Comparison of ENCODE assay signal across 8 mouse cellular contexts in genomic region chr12:55492941-55493340, GRCm38 (mm10). TPM values are rescaled to one million over a fixed set of nuclear protein-coding genes. Genes with fewer than 3 reads are reported as not detected.
A peak's percentile ranks its signal among the peaks of the same experiment; 100 is the strongest.
DNase-seq lines count a peak whose midpoint lies in the region; ATAC-seq and TF ChIP-seq lines count a peak whose summit lies in the region.

No protein-coding gene starts in this region.

- peaks cover 15% of the 10 kb centered on the region for H3K4me1 ChIP-seq in embryonic fibroblast, embryonic 13.5 days (ENCODE audit: control insufficient read depth, insufficient read depth, low read length)
- peaks cover 51% of the 10 kb centered on the region for H3K4me1 ChIP-seq in limb, embryonic 13.5 days
- H3K4me1 ChIP-seq in neural tube, embryonic 15.5 days: peaks cover 37% of the 10 kb centered on the region

- H3K36me3 ChIP-seq in limb, embryonic 13.5 days: peaks cover 33% of the 10 kb centered on the region
- H3K36me3 ChIP-seq in neural tube, embryonic 15.5 days: peaks cover 20% of the 10 kb centered on the region

- H3K27ac ChIP-seq in layer of hippocampus, adult 2 months: peak overlapping the region; percentile 100
- peak overlapping the region; percentile 63 for H3K27ac ChIP-seq in embryonic fibroblast, embryonic 13.5 days (ENCODE audit: insufficient read depth, low read length)
- peak overlapping the region; percentile 100 for H3K27ac ChIP-seq in limb, embryonic 13.5 days
- H3K27ac ChIP-seq in neural tube, embryonic 15.5 days (replicated peaks): peak overlapping the region; percentile 99

- H3K9ac ChIP-seq in limb, embryonic 13.5 days: peak overlapping the region; percentile 98
- peak overlapping the region; percentile 99 for H3K9ac ChIP-seq in neural tube, embryonic 15.5 days (replicated peaks)

- H3K4me3 ChIP-seq in layer of hippocampus, adult 2 months: peak overlapping the region; percentile 99
- H3K4me3 ChIP-seq in embryonic fibroblast, embryonic 13.5 days (ENCODE audit: insufficient read depth, low read length): peak overlapping the region; percentile 81
- peak overlapping the region; percentile 90 for H3K4me3 ChIP-seq in limb, embryonic 13.5 days
- H3K4me3 ChIP-seq in neural tube, embryonic 15.5 days (replicated peaks): peak overlapping the region; percentile 95

- H3K27me3 ChIP-seq in limb, embryonic 13.5 days: no peaks in the 10 kb centered on the region
- no peaks in the 10 kb centered on the region for H3K27me3 ChIP-seq in neural tube, embryonic 15.5 days (replicated peaks)

- WGBS in limb, embryonic 13.5 days: under 1% methylated on average over 12 of the region's 12 CpGs
- under 1% methylated on average over 12 of the region's 12 CpGs for WGBS in neural tube, embryonic 15.5 days

- peak overlapping the region; percentile 86 for H3K4me2 ChIP-seq in limb, embryonic 13.5 days (replicated peaks)
- H3K4me2 ChIP-seq in neural tube, embryonic 15.5 days: peak overlapping the region; percentile 91

- TF ChIP-seq POLR2A in embryonic fibroblast, embryonic 13.5 days (IDR thresholded peaks at IDR 0.05; ENCODE audit: low read depth, low read length): no peak

- TF ChIP-seq CTCF in layer of hippocampus, adult 2 months (conservative IDR thresholded peaks at IDR 0.05): no peak
- no peak for TF ChIP-seq CTCF in embryonic fibroblast, embryonic 13.5 days (IDR thresholded peaks at IDR 0.05; ENCODE audit: borderline replicate concordance, insufficient read depth, low read length)

- H3K9me3 ChIP-seq in limb, embryonic 13.5 days: no peaks in the 10 kb centered on the region
- no peaks in the 10 kb centered on the region for H3K9me3 ChIP-seq in neural tube, embryonic 15.5 days (replicated peaks)

- no peak for ATAC-seq in limb, embryonic 13.5 days (ENCODE audit: low FRiP score, low read depth)
- ATAC-seq in neural tube, embryonic 15.5 days (ENCODE audit: low FRiP score): no peak

- no peak for DNase-seq in layer of hippocampus, adult 2 months (ENCODE audit: low spot score in 2 of 2)
- DNase-seq in layer of hippocampus, postnatal 14 days (ENCODE audit: low spot score in 2 of 2): no peak
- DNase-seq in spleen, adult 12 weeks (ENCODE audit: low spot score): no peak
- DNase-seq in B cell, adult 2 months: no peak
- no peak for DNase-seq in layer of hippocampus, postnatal 25 days (ENCODE audit: extremely low spot score in 1 of 2, low spot score in 1 of 2)

RNA-seq across cellular contexts. Expression of gene Nfkbia, which starts 0.5 kb away (rescaled TPM):
- total RNA-seq in layer of hippocampus, adult 2 months (2021): 10 to 100 TPM; 28.1 to 42.5 TPM
- 10 to 100 TPM; 35.2 to 43.8 TPM for total RNA-seq in layer of hippocampus, postnatal 14 days (2021)
- 40.4 and 40.8 TPM in 2 replicates for polyA plus RNA-seq in embryonic fibroblast, embryonic 13.5 days (2011; ENCODE audit: insufficient read length, low read depth, missing spikeins)
- 131 and 136 TPM in 2 replicates for polyA plus RNA-seq in limb, embryonic 13.5 days (2015; fragmentation: Nextera tagmentation; extraction: Ambion mirVana)
- 60.2 and 92.7 TPM in 2 replicates for polyA plus RNA-seq in neural tube, embryonic 15.5 days (2015; fragmentation: Nextera tagmentation; extraction: Ambion mirVana)
- 10 to 100 TPM; 26.8 to 44.1 TPM for total RNA-seq in layer of hippocampus, postnatal 25 days (2021)
